Mouse (Mus musculus) adrenal gland, adult 18-20 months (tissue): ENCODE results near the gene Gas2l1. TPM values are rescaled to one million over a fixed set of nuclear protein-coding genes. Genes with fewer than 3 reads are reported as not detected.

ENCODE experiments used
- DNase-seq, 2 experiments: peaks; one replicate each; pipeline ENCODE4 v3.0.0; 2021 to 2022; ENCODE audit warnings: low spot score in 2 of 2
- total RNA-seq, 2 experiments: library from RNA; stranded (reverse); gene quantifications; 1 replicate in 1 of 2; 2 replicates in 1 of 2; pipeline ENCODE4 v1.2.3; 2021

Gene Gas2l1
- total RNA-seq, 2 experiments from 2014 or later, result 45.2 to 49.9 TPM

GRCm38 (mm10) chr11:5046321-5046926, 18.7 kb downstream of the Gas2l1 start:
- DNase-seq, result no peak

GRCm38 (mm10) chr11:5042645-5043381, 22.3 kb downstream of the Gas2l1 start:
- no peak for DNase-seq

- DNase-seq, result no peak
These were observed 23.9 kb downstream of the Gas2l1 start for GRCm38 (mm10) chr11:5041144-5041780.

- no peak for DNase-seq
These were observed 24.5 kb downstream of the Gas2l1 start for GRCm38 (mm10) chr11:5040585-5040984.

- DNase-seq, result peak; percentile 52 to 53
These were observed 27.8 kb downstream of the Gas2l1 start for GRCm38 (mm10) chr11:5037146-5037854.

- DNase-seq, result no peak
These were observed 29.7 kb downstream of the Gas2l1 start for GRCm38 (mm10) chr11:5035421-5035820.

- DNase-seq, result peak; percentile 56 to 61
These were observed 32.0 kb downstream of the Gas2l1 start for GRCm38 (mm10) chr11:5033136-5033535.

GRCm38 (mm10) chr11:5032706-5033105, 32.4 kb downstream of the Gas2l1 start:
- DNase-seq, result no peak

- no peak for DNase-seq
These were observed 36.9 kb downstream of the Gas2l1 start for GRCm38 (mm10) chr11:5028228-5028627.

GRCm38 (mm10) chr11:5025108-5025507, 40.0 kb downstream of the Gas2l1 start:
- DNase-seq, result no peak

GRCm38 (mm10) chr11:5017506-5017905, 47.6 kb downstream of the Gas2l1 start:
- no peak for DNase-seq

- DNase-seq, result no peak
These were observed 48.8 kb downstream of the Gas2l1 start for GRCm38 (mm10) chr11:5016286-5016685.

GRCm38 (mm10) chr11:5015720-5016119, 49.4 kb downstream of the Gas2l1 start:
- peak; percentile 63 to 67 for DNase-seq

- DNase-seq, result no peak
These were observed 52.9 kb downstream of the Gas2l1 start for GRCm38 (mm10) chr11:5012213-5012715.

- DNase-seq, result no peak
These were observed 53.6 kb downstream of the Gas2l1 start for GRCm38 (mm10) chr11:5011480-5011879.

GRCm38 (mm10) chr11:5010205-5010604, 54.9 kb downstream of the Gas2l1 start:
- DNase-seq, result no peak

GRCm38 (mm10) chr11:5009354-5010074, 55.6 kb downstream of the Gas2l1 start:
- DNase-seq, result no peak

GRCm38 (mm10) chr11:5008867-5009266, 56.3 kb downstream of the Gas2l1 start:
- no peak for DNase-seq

GRCm38 (mm10) chr11:5007186-5007585, 57.9 kb downstream of the Gas2l1 start:
- DNase-seq, result no peak

- DNase-seq, result no peak
These were observed 59.6 kb downstream of the Gas2l1 start for GRCm38 (mm10) chr11:5005528-5005927.
